Comparison of ENCODE assay signal across 17 mouse cellular contexts in genomic region chr4:32268042-32268441, GRCm38 (mm10).
"Had no signal": no experiment of that assay in that cellular context is flagged by ENCODE, and none has a peak within 500 bp of the region (broad histone marks: within the 10 kb centered on the region; RNA-seq: fewer than 3 reads in every experiment).

No protein-coding gene starts in this region.

- H3K27ac ChIP-seq: neural tube, embryonic 12.5 days; neural tube, embryonic 13.5 days; neural tube, embryonic 15.5 days; stomach, embryonic 15.5 days; stomach, postnatal 0 days had no signal

- H3K36me3 ChIP-seq: stomach, embryonic 15.5 days had no signal

- H3K4me2 ChIP-seq: neural tube, embryonic 12.5 days; neural tube, embryonic 13.5 days; neural tube, embryonic 15.5 days; stomach, embryonic 15.5 days had no signal

- H3K4me3 ChIP-seq: neural tube, embryonic 12.5 days; neural tube, embryonic 13.5 days; neural tube, embryonic 15.5 days; stomach, embryonic 15.5 days had no signal

- H3K9me3 ChIP-seq: neural tube, embryonic 12.5 days; neural tube, embryonic 13.5 days; neural tube, embryonic 15.5 days; stomach, embryonic 15.5 days had no signal

- H3K9ac ChIP-seq: neural tube, embryonic 12.5 days; neural tube, embryonic 13.5 days; neural tube, embryonic 15.5 days; stomach, embryonic 15.5 days had no signal

- DNase-seq: retina, postnatal 1 day; right cerebral cortex, adult 18-20 months; right cerebral cortex, postnatal 14 days; right cerebral cortex, postnatal 25 days; right cerebral cortex, postnatal 4 days; spleen, adult 18-20 months; thymus, adult 18-20 months; thymus, adult 2 months; thymus, postnatal 14 days; thymus, postnatal 25 days; thymus, postnatal 36 days; thymus, postnatal 4 days had no signal

- H3K4me1 ChIP-seq: stomach, embryonic 15.5 days had no signal

- H3K27me3 ChIP-seq: neural tube, embryonic 12.5 days; neural tube, embryonic 13.5 days; neural tube, embryonic 15.5 days; stomach, embryonic 15.5 days had no signal
